Mouse (Mus musculus): Measurements from ENCODE around the gene Kazn.

Gene Kazn

DNA sequence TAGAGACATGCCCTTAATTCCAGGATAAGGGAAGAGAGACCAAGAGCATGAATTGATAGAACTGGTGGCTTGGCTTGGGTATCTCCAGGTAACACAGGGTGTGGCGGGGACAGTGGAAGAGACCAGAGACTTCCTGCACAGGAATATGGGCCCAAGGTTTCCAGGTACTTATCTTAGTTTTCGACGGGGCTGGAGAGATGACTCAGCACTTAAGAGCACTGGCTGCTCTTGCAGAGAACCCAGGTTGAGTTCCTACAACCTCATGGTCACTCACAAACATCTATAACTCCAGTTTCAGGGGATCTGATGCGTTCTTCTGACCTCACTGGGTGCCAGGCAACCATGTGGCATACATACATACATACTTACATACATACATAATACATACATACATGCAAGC is 3.0 kb upstream of the Kazn start:
- DNase-seq (ENCODE audit: low spot score), result no peak

DNA sequence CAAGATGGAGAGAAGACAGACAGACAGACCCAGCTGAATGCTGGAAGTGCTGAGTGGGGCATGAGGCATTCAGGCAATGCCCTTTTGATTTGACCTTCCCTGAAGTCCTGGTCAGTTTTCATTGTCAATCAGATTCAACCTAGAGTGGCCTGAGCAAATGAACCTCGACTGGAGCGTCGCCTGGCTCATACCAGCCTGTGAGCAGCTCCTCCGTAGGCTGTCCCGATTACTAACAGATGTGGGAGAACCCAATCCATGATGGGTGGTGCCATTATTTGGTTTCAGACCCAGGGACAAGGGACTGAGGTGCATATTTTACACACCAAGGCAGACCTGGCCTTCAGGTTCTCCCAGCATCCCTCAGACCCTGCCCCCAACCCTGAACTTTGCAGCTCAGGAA is 1.7 kb upstream of the Kazn start:
- no peak for DNase-seq (ENCODE audit: low spot score)

GRCm38 (mm10) chr4:142238486-142239239 is 538 bp downstream of the Kazn start:
- no peak for DNase-seq (ENCODE audit: low spot score)

DNA sequence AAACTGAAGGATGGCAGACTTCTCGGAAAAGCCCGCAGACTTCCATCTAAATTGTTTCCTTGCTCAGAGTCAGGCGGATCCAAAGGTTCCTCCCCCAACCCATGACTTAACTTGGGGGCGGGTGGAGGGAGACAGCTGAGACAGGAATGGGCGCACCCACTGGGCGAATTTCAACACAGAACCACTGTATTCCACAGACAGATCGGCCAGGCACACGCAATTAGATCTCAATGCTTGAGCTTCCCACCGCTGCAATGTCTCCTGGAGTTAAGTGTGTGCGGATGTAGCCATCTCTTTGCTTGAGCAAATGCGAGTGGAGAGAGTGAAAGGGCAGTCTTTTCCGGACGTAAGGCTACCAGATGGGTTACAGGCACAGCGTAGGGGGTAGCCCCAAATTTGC is 1.2 kb downstream of the Kazn start:
- DNase-seq (ENCODE audit: low spot score), result no peak

DNA sequence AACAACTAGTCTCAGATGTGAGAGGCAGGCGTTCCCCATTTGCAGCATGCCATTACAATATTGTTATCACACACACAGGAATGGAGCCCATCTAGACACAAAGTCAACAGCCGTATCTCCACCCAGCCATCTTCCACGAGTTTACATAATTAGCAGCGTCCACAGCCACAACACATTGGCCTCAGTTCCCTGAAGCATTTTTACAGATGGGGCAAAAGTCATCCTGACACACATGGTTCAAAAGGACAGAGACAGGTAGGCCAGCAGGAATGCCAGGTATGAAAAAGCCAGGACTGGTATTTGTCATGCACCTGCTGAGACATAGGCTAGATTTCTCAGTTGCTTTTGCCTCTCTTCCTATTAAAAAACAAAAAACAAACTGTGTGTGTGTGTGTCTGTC is 2.5 kb downstream of the Kazn start:
- no peak for DNase-seq (ENCODE audit: low spot score)

GRCm38 (mm10) chr4:142235426-142235825 is 3.8 kb downstream of the Kazn start:
- no peak for DNase-seq (ENCODE audit: low spot score)

DNA sequence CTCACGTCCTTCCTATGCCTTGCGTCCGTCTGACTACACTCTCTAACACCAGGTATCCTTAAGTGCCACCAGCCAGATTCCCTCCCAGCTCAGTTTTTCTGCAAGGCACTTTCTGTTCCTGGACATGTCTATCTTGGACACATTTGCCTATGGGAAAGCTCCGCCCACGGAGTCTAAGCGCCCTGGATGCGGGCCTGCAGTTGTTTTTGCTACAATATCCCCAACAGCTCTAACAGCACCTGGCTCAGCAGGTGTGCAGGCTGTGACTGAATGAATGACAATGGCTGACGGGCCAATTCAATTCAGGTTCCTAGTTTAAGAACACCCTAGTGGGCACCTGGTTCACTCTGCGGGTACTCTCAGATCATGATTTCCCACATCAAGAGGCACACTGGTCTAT is 4.4 kb downstream of the Kazn start:
- DNase-seq (ENCODE audit: low spot score), result no peak

DNA sequence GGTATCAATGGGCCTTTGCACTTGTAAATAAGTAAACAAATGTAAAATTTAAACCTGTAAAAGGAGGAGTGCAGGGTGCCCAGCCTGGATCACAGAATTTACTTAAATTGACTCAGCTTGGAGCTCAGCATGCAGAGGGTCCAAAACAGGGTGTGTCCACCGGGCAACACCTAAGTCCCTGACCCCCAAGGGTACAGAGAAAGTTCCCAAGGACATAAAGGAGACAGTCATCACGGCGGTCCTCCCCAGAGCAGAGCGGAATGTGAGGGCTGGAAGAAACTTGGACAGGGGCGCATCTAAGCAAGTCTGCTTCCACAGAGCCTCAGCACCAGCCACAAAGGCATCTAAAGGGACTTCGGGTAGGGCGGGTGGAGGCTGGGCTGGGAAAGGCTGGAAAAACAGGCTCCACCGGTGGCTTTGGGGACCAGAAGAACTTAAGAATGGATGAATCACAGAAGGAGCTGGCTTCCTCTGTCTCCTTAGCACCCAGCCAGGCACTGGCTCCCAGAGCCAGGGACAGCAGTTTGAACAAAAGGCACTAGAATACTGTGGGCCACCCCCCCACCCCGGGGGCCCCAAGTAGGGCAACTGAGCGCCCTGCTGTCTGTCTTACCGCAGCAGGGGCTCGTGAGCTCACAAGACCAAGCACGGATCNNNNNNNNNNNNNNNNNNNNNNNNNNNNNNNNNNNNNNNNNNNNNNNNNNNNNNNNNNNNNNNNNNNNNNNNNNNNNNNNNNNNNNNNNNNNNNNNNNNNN is 10.2 kb downstream of the Kazn start:
- DNase-seq (ENCODE audit: low spot score), result no peak

DNA sequence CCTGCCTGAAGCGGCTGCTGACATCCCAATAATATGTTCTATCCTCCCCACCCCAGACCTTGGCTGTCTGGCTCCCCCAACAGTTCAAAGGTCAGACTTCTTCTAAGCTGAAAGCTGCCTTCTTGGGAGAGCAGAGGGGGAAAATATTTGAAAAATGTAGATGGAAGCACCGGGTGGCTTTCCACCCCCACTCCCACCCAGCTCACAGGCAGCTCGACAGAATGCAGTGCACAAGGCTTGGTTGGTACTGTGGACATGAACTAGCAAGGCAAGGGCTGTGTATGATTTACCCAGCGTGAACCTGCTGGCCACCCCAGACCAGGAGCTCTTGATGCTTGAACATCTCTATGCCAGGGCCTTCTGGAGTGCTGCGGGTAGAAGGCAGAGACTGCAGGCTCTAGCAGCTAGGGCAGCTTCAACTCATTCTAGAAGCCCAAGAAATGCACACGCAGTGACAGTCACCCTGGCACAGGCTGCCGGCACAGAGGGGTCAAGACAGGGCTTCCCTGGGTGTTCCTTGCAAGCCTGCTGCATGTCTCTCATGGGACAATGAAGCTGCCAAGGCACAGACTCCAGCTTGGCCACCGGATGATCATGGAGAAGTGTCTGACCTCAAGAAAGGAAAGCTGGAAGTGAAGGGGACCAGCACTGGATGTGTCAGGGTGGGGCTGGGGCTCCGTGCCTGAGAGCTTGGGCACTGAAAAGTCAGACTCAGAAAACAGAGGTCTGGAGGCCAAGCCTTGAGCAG is 15.1 kb downstream of the Kazn start:
- DNase-seq (ENCODE audit: low spot score), result no peak

DNA sequence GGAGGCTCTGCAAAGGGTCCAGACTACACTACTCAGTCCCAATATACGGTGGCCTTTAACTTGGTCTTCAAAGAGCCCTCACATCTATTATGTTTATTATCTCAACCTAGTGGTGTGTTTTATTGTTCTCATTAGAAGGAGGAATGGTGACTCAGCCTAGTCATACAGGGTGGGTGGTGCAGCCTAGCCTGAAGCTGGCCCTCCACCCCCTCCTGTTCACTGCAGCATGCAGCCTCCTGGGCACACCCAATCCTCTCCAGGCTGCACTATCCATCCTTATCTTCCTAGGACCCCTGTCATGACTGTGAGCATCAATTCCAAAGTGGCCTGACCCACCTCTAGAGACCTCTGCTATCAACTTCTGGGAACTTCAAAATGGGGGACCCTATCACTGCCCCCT is 16.8 kb downstream of the Kazn start:
- no peak for DNase-seq (ENCODE audit: low spot score)

- DNase-seq (ENCODE audit: low spot score), result no peak
These were observed 17.5 kb downstream of the Kazn start for GRCm38 (mm10) chr4:142221757-142222072.

DNA sequence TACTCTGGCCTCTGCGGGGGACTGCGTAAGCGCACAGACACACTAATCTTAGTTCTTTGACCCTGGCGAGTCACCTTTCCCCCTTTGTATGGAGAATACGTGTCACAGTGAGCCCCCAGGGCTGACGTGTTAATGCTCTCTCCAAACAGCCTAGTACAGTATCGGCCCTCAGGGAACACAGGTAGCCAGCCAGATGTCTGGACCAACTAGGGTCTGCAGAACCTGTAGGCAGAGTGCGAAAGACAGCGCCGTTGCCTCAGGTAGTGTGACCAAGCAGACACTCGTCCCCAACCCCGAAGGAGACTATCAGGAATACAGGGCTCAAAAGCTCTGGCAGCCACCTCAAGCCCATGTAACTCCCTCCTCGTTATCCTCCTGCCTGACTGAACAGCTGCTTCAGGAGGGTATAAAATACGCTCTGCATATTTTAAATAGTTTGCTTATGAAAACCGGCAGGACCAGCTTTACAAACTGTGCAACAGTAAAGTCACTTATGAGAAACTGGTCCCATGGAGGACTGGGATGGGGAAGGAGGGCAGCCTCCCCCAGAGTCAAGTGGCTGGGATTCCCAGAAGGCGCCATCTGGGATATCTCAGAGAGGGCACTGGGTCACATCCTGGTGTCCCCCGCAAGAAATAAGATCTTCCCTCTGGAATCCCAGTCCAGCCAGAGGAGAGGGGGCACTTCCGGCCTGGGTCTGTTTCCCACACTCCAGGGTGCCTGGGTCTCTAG is 18.0 kb downstream of the Kazn start:
- no peak for DNase-seq (ENCODE audit: low spot score)

DNA sequence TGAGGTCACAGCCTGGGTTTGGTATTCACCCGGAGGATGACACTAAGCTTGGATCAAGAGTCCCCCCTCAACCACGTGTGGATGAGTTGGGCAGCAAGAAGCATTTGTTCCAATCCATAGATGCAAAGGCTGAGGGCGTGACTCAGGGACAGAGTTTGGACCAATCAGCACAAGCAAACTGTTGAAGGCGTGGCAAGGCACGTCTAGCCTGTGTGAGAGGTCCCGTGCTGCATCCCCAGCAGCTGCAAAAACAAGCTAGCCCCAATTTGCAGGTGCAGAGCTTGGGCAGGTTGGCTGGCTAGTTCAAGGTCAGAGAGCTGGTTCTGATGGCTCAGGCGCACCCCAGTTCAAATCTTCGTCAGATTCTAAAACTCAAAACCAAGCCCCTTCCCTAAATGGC is 20.2 kb downstream of the Kazn start:
- no peak for DNase-seq (ENCODE audit: low spot score)

DNA sequence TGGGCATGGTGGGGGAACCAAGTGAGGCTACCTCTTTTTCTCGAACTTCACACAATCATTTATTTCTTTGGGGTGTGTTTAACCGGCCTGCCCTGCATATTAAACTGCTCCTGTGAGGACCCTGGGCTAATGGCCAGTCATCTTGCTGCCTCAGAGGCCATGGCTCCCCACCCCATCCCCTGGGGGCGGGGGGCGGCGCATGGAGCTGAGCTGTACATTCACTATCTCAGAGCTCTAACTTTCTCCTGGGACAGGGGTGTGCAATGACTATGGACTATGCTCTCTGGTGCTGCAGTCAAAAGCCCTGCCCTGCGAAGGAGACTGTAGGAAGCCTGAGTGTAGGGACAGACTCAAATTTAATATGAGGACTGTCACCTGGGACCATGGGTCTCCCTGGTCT is 22.2 kb downstream of the Kazn start:
- no peak for DNase-seq (ENCODE audit: low spot score)

GRCm38 (mm10) chr4:142215760-142216159 is 23.4 kb downstream of the Kazn start:
- no peak for DNase-seq (ENCODE audit: low spot score)

DNA sequence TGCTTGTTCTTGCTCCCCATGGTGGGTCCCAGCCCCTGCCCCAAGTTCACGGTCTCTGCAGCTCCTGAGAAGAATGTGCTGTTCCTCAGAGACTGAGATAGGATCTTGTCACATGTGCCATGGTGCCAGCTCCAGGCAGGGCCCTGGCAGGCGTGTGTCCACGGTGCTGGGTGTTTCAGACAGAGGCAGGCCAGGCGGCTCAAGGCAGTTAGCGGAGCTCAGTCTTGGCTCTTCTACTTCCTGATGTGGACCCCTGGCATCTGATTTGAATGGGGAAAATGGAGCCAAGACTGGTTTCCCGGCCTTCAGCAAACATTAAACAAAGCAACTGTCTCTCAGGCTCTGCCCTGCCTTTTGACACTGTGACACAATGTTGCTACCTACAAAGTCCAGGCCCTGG is 24.7 kb downstream of the Kazn start:
- no peak for DNase-seq (ENCODE audit: low spot score)

DNA sequence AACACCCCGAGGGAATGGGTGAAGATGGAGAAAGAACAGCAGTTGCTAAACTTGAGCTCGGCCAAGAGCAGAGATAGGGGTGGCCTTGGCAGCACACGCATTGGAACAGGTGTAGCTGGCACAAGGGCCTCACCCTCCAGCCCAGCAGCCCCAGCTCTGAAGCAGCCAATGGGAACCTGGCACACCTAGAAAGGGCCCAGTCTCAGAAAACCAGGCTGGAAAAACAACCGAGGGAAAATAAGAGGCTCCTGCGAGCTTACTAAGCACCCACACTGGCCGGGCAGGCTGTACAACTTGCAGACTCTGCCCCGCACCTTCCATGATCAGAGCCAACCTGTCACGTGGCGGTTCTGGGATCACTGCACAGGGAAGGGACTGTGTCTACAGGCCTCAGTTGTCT is 26.8 kb downstream of the Kazn start:
- no peak for DNase-seq (ENCODE audit: low spot score)

- no peak for DNase-seq (ENCODE audit: low spot score)
These were observed 29.3 kb downstream of the Kazn start for GRCm38 (mm10) chr4:142209884-142210283.

DNA sequence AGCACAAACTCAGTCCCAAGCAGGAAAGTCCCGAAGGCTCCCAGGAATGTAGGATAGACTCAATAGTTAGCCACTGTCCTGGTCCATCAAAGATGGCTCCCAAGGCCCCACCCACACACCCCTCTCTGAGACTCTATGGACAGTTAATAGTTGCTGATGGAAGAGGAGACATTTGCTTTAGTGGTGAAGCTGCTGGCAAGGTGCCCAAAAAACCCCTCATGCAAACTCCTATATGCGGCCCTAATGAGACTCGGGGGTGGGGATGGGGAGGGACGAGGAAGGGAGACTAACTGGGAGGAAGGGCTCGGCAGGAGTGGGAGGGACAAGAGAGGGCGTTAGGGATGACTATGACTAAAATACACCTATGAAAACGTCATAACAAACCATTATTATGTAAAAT is 29.7 kb downstream of the Kazn start:
- DNase-seq (ENCODE audit: low spot score), result no peak

- DNase-seq (ENCODE audit: low spot score), result no peak
These were observed 33.5 kb downstream of the Kazn start for GRCm38 (mm10) chr4:142205693-142206092.

DNA sequence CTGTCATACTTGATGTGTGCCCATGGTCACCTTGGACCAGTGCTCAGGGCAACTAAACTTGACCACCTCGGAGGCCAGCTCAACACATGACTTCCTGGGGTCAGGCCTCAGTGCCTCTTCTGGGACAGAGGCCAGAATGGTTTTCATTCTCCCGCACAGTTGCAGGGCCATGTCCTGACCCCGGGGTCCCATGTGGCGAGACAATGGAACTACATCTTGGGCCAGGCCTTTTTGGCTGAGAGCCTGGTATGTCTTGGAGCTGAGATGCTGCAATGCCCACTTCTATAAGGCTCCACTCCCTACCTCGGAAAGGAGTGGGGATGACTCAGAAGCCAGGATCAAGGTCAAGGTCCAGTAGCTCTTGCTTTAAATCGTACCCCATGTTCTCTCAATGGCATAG is 42.6 kb downstream of the Kazn start:
- no peak for DNase-seq (ENCODE audit: low spot score)

DNA sequence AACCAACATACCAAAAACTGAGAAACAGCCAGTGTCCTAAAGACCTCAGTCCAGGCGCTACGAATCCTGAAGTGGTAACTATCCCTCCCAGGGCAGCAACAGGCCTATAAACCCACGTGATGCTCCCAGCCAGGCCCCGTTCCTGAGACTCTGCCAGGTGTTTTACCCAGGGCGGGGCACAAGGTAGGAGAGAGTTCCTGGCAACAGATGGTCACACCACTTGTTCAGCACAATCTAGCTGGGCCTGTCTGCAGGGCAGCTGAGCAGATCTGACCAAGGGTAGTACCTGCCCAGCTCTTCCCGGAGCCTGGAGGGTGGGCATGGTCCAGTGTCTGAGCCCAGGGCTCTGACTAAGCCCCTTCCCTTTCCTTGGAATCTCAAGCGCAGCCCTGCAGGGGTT is 45.4 kb downstream of the Kazn start:
- no peak for DNase-seq (ENCODE audit: low spot score)

GRCm38 (mm10) chr4:142193151-142193578 is 46.0 kb downstream of the Kazn start:
- no peak for DNase-seq (ENCODE audit: low spot score)
